In the genomic region with DNA sequence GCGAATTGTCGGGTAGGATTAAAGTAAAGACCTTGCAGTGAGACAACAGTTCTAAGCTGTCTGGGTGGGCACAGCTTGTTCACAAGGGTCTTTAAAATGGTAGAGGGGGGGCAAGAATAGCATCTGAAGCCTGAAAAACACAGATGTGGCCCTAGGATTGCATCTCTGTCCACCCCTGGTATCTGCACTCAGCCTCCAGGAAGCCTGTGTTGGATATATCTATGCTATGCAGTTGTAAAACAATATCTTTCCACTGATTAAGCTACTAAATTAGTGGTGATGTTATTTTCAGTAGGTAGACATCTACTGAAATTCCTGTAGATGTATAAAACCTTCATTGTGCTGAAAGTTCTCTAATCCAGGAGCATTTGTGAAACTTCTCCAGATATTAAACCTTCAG, we compare ENCODE assay signal across 26 mouse cellular contexts.
DNase-seq lines count a peak whose midpoint lies in the region; ATAC-seq and TF ChIP-seq lines count a peak whose summit lies in the region.
"Had no signal": no experiment of that assay in that cellular context is flagged by ENCODE, and none has a peak within 500 bp of the region (broad histone marks: within the 10 kb centered on the region; RNA-seq: fewer than 3 reads in every experiment).

No protein-coding gene starts in this region.

- TF ChIP-seq CTCF in liver, postnatal 0 days (IDR thresholded peaks at IDR 0.05; ENCODE audit: low read depth) = no peak

- ATAC-seq in liver, postnatal 0 days = no peak
- peak; percentile 77 for ATAC-seq in liver, embryonic 13.5 days (ENCODE audit: low read depth)
- ATAC-seq in megakaryocyte progenitor cell, adult 5-6 weeks (replicated peaks; ENCODE audit: poor library complexity) = peak; percentile 37; the same call in 1 of the 2 replicates
- ATAC-seq: CD4-positive, CD25-positive, alpha-beta regulatory T cell, adult 4 months; forebrain, embryonic 13.5 days; hindbrain, embryonic 16.5 days; inflammation-experienced regulatory T-cells, adult 6 months; Patski had no signal

- H3K9ac ChIP-seq in liver, postnatal 0 days (replicated peaks) = no peak overlapping the region
- H3K9ac ChIP-seq in liver, embryonic 13.5 days = no peak overlapping the region
- H3K9ac ChIP-seq: embryonic facial prominence, embryonic 13.5 days; forebrain, embryonic 13.5 days; hindbrain, embryonic 12.5 days had no signal

- H3K4me1 ChIP-seq in liver, postnatal 0 days (ENCODE audit: insufficient read depth) = no peaks in the 10 kb centered on the region
- H3K4me1 ChIP-seq in liver, embryonic 13.5 days (replicated peaks) = peaks cover 24% of the 10 kb centered on the region
- no peaks in the 10 kb centered on the region for H3K4me1 ChIP-seq in embryonic facial prominence, embryonic 10.5 days
- H3K4me1 ChIP-seq: embryonic facial prominence, embryonic 13.5 days; forebrain, embryonic 13.5 days; heart, embryonic 10.5 days; hindbrain, embryonic 12.5 days had no signal

- H3K27me3 ChIP-seq in liver, postnatal 0 days (ENCODE audit: insufficient read depth, low read length) = no peaks in the 10 kb centered on the region
- H3K27me3 ChIP-seq in liver, embryonic 13.5 days = no peaks in the 10 kb centered on the region
- no peaks in the 10 kb centered on the region for H3K27me3 ChIP-seq in embryonic facial prominence, embryonic 10.5 days (replicated peaks; ENCODE audit: low read depth, poor library complexity, severe bottlenecking)
- H3K27me3 ChIP-seq: embryonic facial prominence, embryonic 13.5 days; forebrain, embryonic 13.5 days; hindbrain, embryonic 12.5 days; Patski had no signal

- H3K36me3 ChIP-seq in liver, postnatal 0 days (replicated peaks; ENCODE audit: insufficient read depth, low read length) = no peaks in the 10 kb centered on the region
- no peaks in the 10 kb centered on the region for H3K36me3 ChIP-seq in liver, embryonic 13.5 days
- no peaks in the 10 kb centered on the region for H3K36me3 ChIP-seq in embryonic facial prominence, embryonic 10.5 days (replicated peaks)
- H3K36me3 ChIP-seq: embryonic facial prominence, embryonic 13.5 days; G1E; heart, embryonic 10.5 days; hindbrain, embryonic 12.5 days had no signal

- no peak overlapping the region for H3K4me2 ChIP-seq in liver, postnatal 0 days (ENCODE audit: low read depth, low read length)
- H3K4me2 ChIP-seq in liver, embryonic 13.5 days = peak overlapping the region; percentile 13; the same call in 1 of the 2 replicates
- H3K4me2 ChIP-seq: embryonic facial prominence, embryonic 13.5 days; forebrain, embryonic 13.5 days; hindbrain, embryonic 12.5 days had no signal

- no peak for TF ChIP-seq EP300 in liver, postnatal 0 days (IDR thresholded peaks at IDR 0.05; ENCODE audit: low read depth)

- H3K4me3 ChIP-seq in liver, postnatal 0 days (ENCODE audit: low read depth, low read length) = no peak overlapping the region
- H3K4me3 ChIP-seq in liver, embryonic 13.5 days (replicated peaks) = no peak overlapping the region
- H3K4me3 ChIP-seq in embryonic facial prominence, embryonic 10.5 days = no peak overlapping the region
- H3K4me3 ChIP-seq: embryonic facial prominence, embryonic 13.5 days; forebrain, embryonic 13.5 days; heart, embryonic 10.5 days; hindbrain, embryonic 12.5 days had no signal

- 84% methylated on average over 2 of the region's 2 CpGs for WGBS in liver, postnatal 0 days (ENCODE audit: insufficient replicate concordance)
- WGBS in liver, embryonic 13.5 days (ENCODE audit: insufficient replicate concordance) = 69% methylated on average over 2 of the region's 2 CpGs
- 93% methylated on average over 2 of the region's 2 CpGs for WGBS in embryonic facial prominence, embryonic 10.5 days

- peak; percentile 23 for DNase-seq in liver
- no peak for DNase-seq in liver, postnatal 0 days
- DNase-seq in liver, embryonic 13.5 days = peak; percentile 9
- DNase-seq in thymus, postnatal 4 days = no peak
- DNase-seq in embryonic facial prominence, embryonic 10.5 days (ENCODE audit: low spot score) = no peak
- DNase-seq in right cerebral cortex, postnatal 25 days = no peak
- DNase-seq: adrenal gland, adult 2 months; adrenal gland, postnatal 25 days; B cell, adult 2 months; cerebellum, adult 11 months; cerebellum, adult 8-10 months; cerebellum, postnatal 25 days; gastrocnemius, postnatal 36 days; heart, adult 11 months; heart, postnatal 10 days; heart, postnatal 4 days had no signal

- H3K9me3 ChIP-seq in liver, postnatal 0 days (ENCODE audit: low read length) = no peaks in the 10 kb centered on the region
- no peaks in the 10 kb centered on the region for H3K9me3 ChIP-seq in liver, embryonic 13.5 days (replicated peaks)
- no peaks in the 10 kb centered on the region for H3K9me3 ChIP-seq in embryonic facial prominence, embryonic 10.5 days
- H3K9me3 ChIP-seq: embryonic facial prominence, embryonic 13.5 days; forebrain, embryonic 13.5 days; G1E; heart, embryonic 10.5 days; hindbrain, embryonic 12.5 days had no signal

- no peak overlapping the region for H3K27ac ChIP-seq in liver, postnatal 0 days (ENCODE audit: low read depth)
- peak overlapping the region; percentile 63 for H3K27ac ChIP-seq in liver, embryonic 13.5 days
- no peak overlapping the region for H3K27ac ChIP-seq in embryonic facial prominence, embryonic 10.5 days (replicated peaks)
- H3K27ac ChIP-seq: embryonic facial prominence, embryonic 13.5 days; forebrain, embryonic 13.5 days; heart, embryonic 10.5 days; hindbrain, embryonic 12.5 days had no signal

Comparison
In these comparisons a context has a peak if more than half of its experiments do, and no peak if none do; other contexts are left out.
1. DNase-seq: peak in liver (single experiment) and liver, embryonic 13.5 days (single experiment); none in liver, postnatal 0 days (single experiment), thymus, postnatal 4 days (single experiment), embryonic facial prominence, embryonic 10.5 days (single experiment) and right cerebral cortex, postnatal 25 days (single experiment).